Mouse (Mus musculus): ENCODE data around the gene Hes7. TPM values are rescaled to one million over a fixed set of nuclear protein-coding genes. Genes with fewer than 3 reads are reported as not detected.

The Hes7 gene
- polyA plus RNA-seq, 1 experiment from 2014 or later = 0.21 TPM

DNA sequence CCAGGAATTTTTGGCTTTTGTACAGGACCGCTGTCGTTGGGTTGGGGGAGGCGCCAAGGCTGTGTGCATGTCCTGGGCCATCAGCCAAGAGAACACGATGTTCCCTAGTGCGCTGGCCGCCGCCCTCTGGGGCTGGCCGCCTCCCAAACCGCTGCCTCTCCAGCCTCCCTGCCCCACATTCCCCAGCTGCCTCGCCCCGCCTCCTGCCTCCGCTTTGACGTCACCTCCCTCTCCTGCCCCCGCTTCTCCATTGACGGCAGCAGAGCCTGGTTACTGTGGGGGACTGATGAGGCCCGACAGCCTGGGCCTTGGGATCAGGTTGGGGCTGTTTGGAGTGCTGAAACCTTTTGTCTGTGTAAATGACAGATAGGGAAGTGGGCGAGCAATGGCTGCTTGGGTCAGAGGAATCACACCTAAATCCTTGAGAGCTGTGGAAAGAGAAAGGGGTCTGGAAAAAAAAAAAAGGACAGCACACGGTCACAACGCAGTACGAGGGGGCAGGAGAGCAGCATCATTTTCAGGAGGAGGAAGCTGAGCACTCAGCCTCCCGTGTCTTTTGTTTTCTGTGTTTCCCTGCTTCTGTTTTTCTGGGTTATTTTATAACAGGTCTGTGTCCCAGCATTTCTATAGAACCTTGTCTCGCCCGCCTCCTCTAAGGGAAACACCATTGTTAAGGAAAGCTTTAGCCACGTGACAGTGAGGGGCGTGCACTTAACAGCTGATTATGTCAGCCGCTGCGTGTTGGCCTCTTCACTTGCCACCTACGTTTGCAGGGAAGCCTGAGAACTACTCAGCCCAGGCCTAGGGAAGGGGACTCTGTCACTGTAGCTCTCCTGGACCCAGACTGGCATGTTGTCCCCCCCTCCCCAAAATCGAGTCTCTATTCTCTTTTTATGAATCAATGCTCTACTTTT, 23.0 kb upstream of the Hes7 start:
- peak overlapping the region; percentile 93 for H3K4me2 ChIP-seq (ENCODE audit: low read depth, low read length)
- H3K4me3 ChIP-seq (ENCODE audit: low read depth, low read length) = peak overlapping the region; percentile 56
- ATAC-seq (ENCODE audit: low read depth) = peak; percentile 28
- peaks cover 26% of the 10 kb centered on the region for H3K36me3 ChIP-seq (ENCODE audit: control insufficient read depth, insufficient read depth, low read length)
- H3K9ac ChIP-seq (ENCODE audit: low read depth, low read length) = peak overlapping the region; percentile 71
- peak overlapping the region; percentile 98 for H3K27ac ChIP-seq (replicated peaks; ENCODE audit: low read depth, low read length)
- WGBS = 3% methylated on average over 23 of the region's 29 CpGs
- H3K27me3 ChIP-seq (replicated peaks; ENCODE audit: control insufficient read depth, insufficient read depth, low read length) = no peaks in the 10 kb centered on the region
- peak; percentile 98 for DNase-seq (ENCODE audit: low spot score)
- peaks cover 35% of the 10 kb centered on the region for H3K4me1 ChIP-seq (ENCODE audit: control insufficient read depth, insufficient read depth, low read length)
- H3K9me3 ChIP-seq (ENCODE audit: control insufficient read depth, low read length) = no peaks in the 10 kb centered on the region

DNA sequence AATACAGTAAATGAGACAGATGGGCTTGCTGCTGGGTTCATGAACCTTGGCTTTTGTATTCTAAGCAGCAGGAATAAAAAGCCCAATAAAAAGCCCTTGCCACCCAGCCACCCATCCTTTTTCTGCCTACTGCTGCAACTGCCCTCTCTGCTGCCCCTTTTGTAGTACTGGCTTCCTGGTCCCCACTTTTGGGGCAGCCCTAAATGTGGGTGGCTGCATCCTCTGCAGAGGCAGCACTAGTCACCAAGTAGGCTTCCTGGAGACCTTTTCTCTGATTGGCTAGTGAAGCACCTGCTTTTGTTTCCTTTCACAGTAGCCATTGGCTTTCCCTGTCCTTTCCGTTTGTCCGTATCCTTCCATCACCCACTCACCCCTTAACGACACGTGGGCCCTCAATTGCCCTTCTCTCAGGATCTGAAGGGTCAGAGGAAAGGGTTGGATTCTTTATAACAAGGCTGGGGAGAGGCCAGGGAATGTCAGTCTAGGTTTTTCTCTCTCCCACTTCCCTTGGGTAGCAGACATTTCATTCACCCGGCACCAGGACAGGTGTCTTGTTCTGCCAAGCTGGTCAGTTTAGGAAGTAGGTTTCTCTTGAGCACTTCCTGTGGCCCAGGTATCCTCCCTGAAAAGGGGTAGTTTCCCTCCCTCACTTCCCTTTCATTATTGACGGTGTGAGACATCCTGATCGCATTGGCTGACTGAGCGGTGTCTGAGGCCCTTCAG, 22.0 kb upstream of the Hes7 start:
- Histone ChIP-seq H3K9ac (ENCODE audit: low read depth, low read length) (peak overlapping the region; percentile 77), H3K9me3 (ENCODE audit: control insufficient read depth, low read length) (no peaks in the 10 kb centered on the region), H3K4me2 (ENCODE audit: low read depth, low read length) (peak overlapping the region; percentile 93), H3K36me3 (ENCODE audit: control insufficient read depth, insufficient read depth, low read length) (peaks cover 28% of the 10 kb centered on the region), H3K27me3 (replicated peaks; ENCODE audit: control insufficient read depth, insufficient read depth, low read length) (no peaks in the 10 kb centered on the region), H3K27ac (replicated peaks; ENCODE audit: low read depth, low read length) (peak overlapping the region; percentile 98), H3K4me1 (ENCODE audit: control insufficient read depth, insufficient read depth, low read length) (peaks cover 32% of the 10 kb centered on the region), H3K4me3 (ENCODE audit: low read depth, low read length) (peak overlapping the region; percentile 58)
- ATAC-seq (ENCODE audit: low read depth) (no peak), DNase-seq (ENCODE audit: low spot score) (no peak)
- WGBS = 21% methylated on average over 8 of the region's 8 CpGs

DNA sequence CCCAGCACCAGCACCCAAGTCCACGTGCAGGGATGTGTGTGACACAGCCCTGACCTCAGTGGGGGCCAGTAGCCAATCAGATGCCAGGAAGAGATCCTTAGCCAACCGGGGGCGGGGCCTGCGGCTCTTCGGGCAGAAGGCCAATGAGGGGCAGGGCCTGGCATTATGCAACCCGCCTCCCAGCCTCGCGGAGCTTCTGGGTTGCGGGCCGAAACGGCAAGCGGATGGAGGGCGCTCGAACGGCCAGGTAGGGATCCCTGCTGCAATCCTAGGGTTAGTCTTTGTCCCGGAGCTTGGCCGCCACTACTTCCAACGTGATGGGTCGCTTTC, 21.5 kb upstream of the Hes7 start:
- peak overlapping the region; percentile 93 for H3K4me2 ChIP-seq (ENCODE audit: low read depth, low read length)
- no peaks in the 10 kb centered on the region for H3K27me3 ChIP-seq (replicated peaks; ENCODE audit: control insufficient read depth, insufficient read depth, low read length)
- no peaks in the 10 kb centered on the region for H3K9me3 ChIP-seq (ENCODE audit: control insufficient read depth, low read length)
- 1% methylated on average over 10 of the region's 19 CpGs for WGBS
- peak; percentile 95 for DNase-seq (ENCODE audit: low spot score)
- H3K9ac ChIP-seq (ENCODE audit: low read depth, low read length) = peak overlapping the region; percentile 77
- H3K4me3 ChIP-seq (ENCODE audit: low read depth, low read length) = peak overlapping the region; percentile 58
- H3K27ac ChIP-seq (replicated peaks; ENCODE audit: low read depth, low read length) = peak overlapping the region; percentile 98
- no peak for ATAC-seq (ENCODE audit: low read depth)
- H3K4me1 ChIP-seq (ENCODE audit: control insufficient read depth, insufficient read depth, low read length) = peaks cover 32% of the 10 kb centered on the region
- H3K36me3 ChIP-seq (ENCODE audit: control insufficient read depth, insufficient read depth, low read length) = peaks cover 33% of the 10 kb centered on the region

DNA sequence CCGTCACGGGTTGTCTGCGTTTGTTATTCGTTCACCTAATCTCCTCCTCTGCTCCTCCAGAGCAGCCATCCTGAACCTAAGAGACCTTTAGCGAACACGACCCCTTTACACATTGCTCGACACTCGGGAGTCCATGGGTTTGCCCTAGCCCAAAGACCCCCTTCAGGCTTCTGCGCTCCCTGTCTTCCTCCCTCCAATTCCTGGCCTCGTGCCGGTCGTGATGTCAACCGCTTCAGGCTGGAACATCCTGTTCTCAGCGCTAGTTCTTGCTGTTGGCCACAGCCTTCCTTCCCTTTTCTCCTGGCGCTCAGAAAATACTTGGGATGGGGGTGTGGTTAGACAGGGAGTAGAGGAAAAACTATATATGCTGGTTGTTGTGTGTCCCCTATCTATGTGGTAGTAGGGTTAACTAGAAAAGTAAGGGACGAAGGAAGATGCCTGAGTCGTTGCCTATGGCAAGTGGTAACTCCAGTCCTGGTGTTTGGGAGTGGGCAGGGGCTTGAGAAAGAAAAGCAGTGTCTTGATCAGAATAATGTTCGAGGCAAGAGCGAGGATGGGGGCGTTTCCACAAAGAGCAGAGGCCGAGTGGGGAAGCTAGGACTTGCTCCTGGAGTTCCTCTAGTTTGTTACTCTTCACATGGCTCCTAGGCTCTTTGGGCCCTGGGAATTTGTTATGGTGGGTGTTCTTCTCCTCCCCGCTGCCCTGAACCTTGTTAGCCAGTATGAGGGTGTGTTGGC, 20.9 kb upstream of the Hes7 start:
- ATAC-seq (ENCODE audit: low read depth) = no peak
- Histone ChIP-seq H3K27ac (replicated peaks; ENCODE audit: low read depth, low read length) (peak overlapping the region; percentile 98), H3K4me2 (ENCODE audit: low read depth, low read length) (peak overlapping the region; percentile 93), H3K9me3 (ENCODE audit: control insufficient read depth, low read length) (no peaks in the 10 kb centered on the region), H3K36me3 (ENCODE audit: control insufficient read depth, insufficient read depth, low read length) (peaks cover 39% of the 10 kb centered on the region), H3K4me1 (ENCODE audit: control insufficient read depth, insufficient read depth, low read length) (peaks cover 30% of the 10 kb centered on the region), H3K27me3 (replicated peaks; ENCODE audit: control insufficient read depth, insufficient read depth, low read length) (no peaks in the 10 kb centered on the region), H3K4me3 (ENCODE audit: low read depth, low read length) (peak overlapping the region; percentile 58), H3K9ac (ENCODE audit: low read depth, low read length) (peak overlapping the region; percentile 77)
- 1% methylated on average over 22 of the region's 22 CpGs for WGBS
- DNase-seq (ENCODE audit: low spot score) = peak; percentile 75

DNA sequence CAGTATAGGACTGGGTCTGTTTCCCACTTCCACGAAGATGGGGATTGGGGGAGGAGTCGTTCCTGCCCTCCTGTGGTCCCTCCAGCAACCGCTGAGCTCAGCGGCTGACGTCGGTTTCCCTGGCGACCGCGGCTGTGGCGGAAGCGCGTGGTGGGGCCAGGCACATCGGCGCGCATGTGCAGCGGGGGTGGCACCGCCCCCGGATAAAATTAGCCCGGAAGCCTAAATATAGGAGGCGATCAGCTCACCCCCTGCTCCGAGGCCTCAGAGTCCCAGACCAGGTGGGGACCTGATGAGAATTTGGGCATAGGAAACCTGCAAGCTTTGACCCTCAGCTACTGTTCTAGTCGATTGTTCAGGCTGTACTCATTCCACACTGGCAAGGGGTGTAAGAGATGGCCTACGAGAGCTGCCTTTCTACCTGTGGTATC, 20.3 kb upstream of the Hes7 start:
- ATAC-seq (ENCODE audit: low read depth) = peak; percentile 23
- WGBS = 2% methylated on average over 22 of the region's 23 CpGs
- peak overlapping the region; percentile 58 for H3K4me3 ChIP-seq (ENCODE audit: low read depth, low read length)

DNA sequence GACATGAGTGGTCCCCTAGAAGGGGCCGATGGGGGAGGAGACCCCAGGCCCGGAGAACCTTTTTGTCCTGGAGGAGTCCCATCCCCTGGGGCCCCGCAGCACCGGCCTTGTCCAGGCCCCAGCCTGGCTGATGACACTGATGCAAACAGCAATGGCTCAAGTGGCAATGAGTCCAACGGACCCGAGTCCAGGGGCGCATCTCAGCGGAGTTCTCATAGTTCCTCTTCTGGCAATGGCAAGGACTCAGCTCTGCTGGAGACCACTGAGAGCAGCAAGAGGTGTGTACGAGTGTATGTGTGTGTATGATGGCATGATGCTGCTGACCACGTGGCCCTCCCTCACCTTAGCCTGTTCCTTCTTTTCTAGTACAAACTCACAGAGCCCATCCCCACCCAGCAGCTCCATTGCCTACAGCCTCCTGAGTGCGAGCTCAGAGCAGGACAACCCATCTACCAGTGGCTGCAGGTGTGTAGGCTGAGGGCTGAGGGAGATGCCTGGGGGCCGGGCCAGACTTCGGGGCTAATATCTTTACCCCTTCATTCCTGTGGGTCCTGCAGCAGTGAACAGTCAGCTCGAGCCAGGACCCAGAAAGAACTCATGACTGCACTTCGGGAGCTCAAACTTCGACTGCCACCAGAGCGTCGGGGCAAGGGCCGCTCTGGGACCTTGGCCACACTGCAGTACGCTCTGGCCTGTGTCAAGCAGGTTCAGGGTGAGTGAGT, 19.4 kb upstream of the Hes7 start:
- H3K36me3 ChIP-seq (ENCODE audit: control insufficient read depth, insufficient read depth, low read length) = peaks cover 54% of the 10 kb centered on the region
- no peak for ATAC-seq (ENCODE audit: low read depth)
- H3K9me3 ChIP-seq (ENCODE audit: control insufficient read depth, low read length) = no peaks in the 10 kb centered on the region
- H3K9ac ChIP-seq (ENCODE audit: low read depth, low read length) = peak overlapping the region; percentile 77
- peaks cover 26% of the 10 kb centered on the region for H3K4me1 ChIP-seq (ENCODE audit: control insufficient read depth, insufficient read depth, low read length)
- H3K27ac ChIP-seq (replicated peaks; ENCODE audit: low read depth, low read length) = peak overlapping the region; percentile 98; the same call in 1 of the 2 replicates
- H3K4me3 ChIP-seq (ENCODE audit: low read depth, low read length) = peak overlapping the region; percentile 58; the same call in 1 of the 2 replicates
- DNase-seq (ENCODE audit: low spot score) = no peak
- no peaks in the 10 kb centered on the region for H3K27me3 ChIP-seq (replicated peaks; ENCODE audit: control insufficient read depth, insufficient read depth, low read length)
- whole genome bisulfite sequencing = 90% methylated on average over 20 of the region's 20 CpGs
- H3K4me2 ChIP-seq (ENCODE audit: low read depth, low read length) = peak overlapping the region; percentile 93

More for the DNA sequence above, 20.3 kb upstream of the Hes7 start:
- Histone ChIP-seq H3K4me2 (ENCODE audit: low read depth, low read length) (peak overlapping the region; percentile 93), H3K4me1 (ENCODE audit: control insufficient read depth, insufficient read depth, low read length) (peaks cover 29% of the 10 kb centered on the region), H3K9ac (ENCODE audit: low read depth, low read length) (peak overlapping the region; percentile 77), H3K27ac (replicated peaks; ENCODE audit: low read depth, low read length) (peak overlapping the region; percentile 98), H3K27me3 (replicated peaks; ENCODE audit: control insufficient read depth, insufficient read depth, low read length) (no peaks in the 10 kb centered on the region), H3K36me3 (ENCODE audit: control insufficient read depth, insufficient read depth, low read length) (peaks cover 45% of the 10 kb centered on the region), H3K9me3 (ENCODE audit: control insufficient read depth, low read length) (no peaks in the 10 kb centered on the region)
- peak; percentile 94 for DNase-seq (ENCODE audit: low spot score)

DNA sequence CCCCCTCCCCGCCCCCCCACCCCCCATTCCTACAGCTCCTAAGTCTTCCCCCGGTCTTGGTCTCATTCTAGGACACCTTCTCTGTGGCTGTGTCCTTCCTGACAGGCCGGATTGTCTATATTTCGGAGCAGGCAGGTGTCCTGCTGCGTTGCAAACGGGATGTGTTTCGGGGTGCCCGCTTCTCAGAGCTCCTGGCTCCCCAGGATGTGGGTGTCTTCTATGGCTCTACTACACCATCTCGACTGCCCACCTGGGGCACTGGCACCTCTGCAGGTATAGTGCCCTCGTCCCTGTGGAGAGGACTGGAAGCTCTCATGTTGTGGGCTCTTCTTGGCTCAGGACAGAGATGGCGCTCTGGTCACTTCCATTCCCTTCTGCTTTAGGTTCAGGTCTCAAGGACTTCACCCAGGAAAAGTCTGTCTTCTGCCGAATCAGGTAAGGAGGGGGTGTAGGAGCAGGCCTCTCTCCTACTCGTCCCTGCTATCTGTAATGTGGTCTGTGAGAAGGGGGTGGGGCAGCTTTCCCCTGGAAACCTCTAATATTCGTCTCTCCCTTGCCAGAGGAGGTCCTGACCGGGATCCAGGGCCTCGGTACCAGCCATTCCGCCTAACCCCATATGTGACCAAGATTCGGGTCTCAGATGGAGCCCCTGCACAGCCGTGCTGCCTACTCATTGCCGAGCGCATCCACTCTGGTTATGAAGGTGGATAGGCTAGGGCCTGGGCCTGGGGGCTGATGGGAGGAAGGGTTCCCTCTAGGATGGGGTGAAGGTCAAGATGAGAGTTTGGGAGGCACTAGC, 18.4 kb upstream of the Hes7 start:
- 92% methylated on average over 19 of the region's 21 CpGs for WGBS
- no peak overlapping the region for H3K27ac ChIP-seq (replicated peaks; ENCODE audit: low read depth, low read length)
- H3K36me3 ChIP-seq (ENCODE audit: control insufficient read depth, insufficient read depth, low read length) = peaks cover 64% of the 10 kb centered on the region
- no peak overlapping the region for H3K9ac ChIP-seq (ENCODE audit: low read depth, low read length)
- no peak overlapping the region for H3K4me2 ChIP-seq (ENCODE audit: low read depth, low read length)
- peaks cover 19% of the 10 kb centered on the region for H3K4me1 ChIP-seq (ENCODE audit: control insufficient read depth, insufficient read depth, low read length)
- no peaks in the 10 kb centered on the region for H3K9me3 ChIP-seq (ENCODE audit: control insufficient read depth, low read length)
- H3K27me3 ChIP-seq (replicated peaks; ENCODE audit: control insufficient read depth, insufficient read depth, low read length) = no peaks in the 10 kb centered on the region
- ATAC-seq (ENCODE audit: low read depth) (no peak), DNase-seq (ENCODE audit: low spot score) (no peak)
- H3K4me3 ChIP-seq (ENCODE audit: low read depth, low read length) = no peak overlapping the region

All from embryonic facial prominence, embryonic 14.5 days (tissue).